Mouse (Mus musculus) midbrain, embryonic 12.5 days (tissue): Measurements from ENCODE around the gene Sh3pxd2a. TPM values are rescaled to one million over a fixed set of nuclear protein-coding genes. Genes with fewer than 3 reads are reported as not detected.

Source experiments
- ATAC-seq: fragments of 200-750 bp; cut with Nextera tagmentation; 2 replicates; pipeline ENCODE4 v1.8.0; 2017; ENCODE audit warnings: low read depth, moderate TSS enrichment, moderate library complexity; ENCODE audit not compliant: low FRiP score
- H3K27ac ChIP-seq: fragments of 300-500 bp; sonication (generic); replicated peaks from 2 replicates; pipeline ENCODE4 v1.5.1; 2016; ENCODE audit warnings: mild to moderate bottlenecking
- H3K27me3 ChIP-seq: fragments of 300-500 bp; sonication (generic); 2 replicates; pipeline ENCODE4 v1.6.1; 2016; ENCODE audit warnings: mild to moderate bottlenecking
- H3K36me3 ChIP-seq: fragments of 300-500 bp; sonication (generic); 2 replicates; pipeline ENCODE4 v1.6.1; 2016
- H3K4me1 ChIP-seq: fragments of 300-500 bp; sonication (generic); 2 replicates; pipeline ENCODE4 v1.6.1; 2016
- H3K4me2 ChIP-seq: fragments of 300-500 bp; sonication (generic); replicated peaks from 2 replicates; pipeline ENCODE4 v1.6.1; 2016; ENCODE audit warnings: mild to moderate bottlenecking, moderate library complexity
- H3K4me3 ChIP-seq: fragments of 300-500 bp; sonication (generic); 2 replicates; pipeline ENCODE4 v1.5.1; 2016; ENCODE audit warnings: mild to moderate bottlenecking
- H3K9ac ChIP-seq: fragments of 300-500 bp; sonication (generic); replicated peaks from 2 replicates; pipeline ENCODE4 v1.6.1; 2016; ENCODE audit warnings: mild to moderate bottlenecking, moderate library complexity
- H3K9me3 ChIP-seq: fragments of 300-500 bp; sonication (generic); 2 replicates; pipeline ENCODE4 v1.6.1; 2016; ENCODE audit warnings: mild to moderate bottlenecking
- WGBS: fragments of 180-500 bp; shearing (Covaris S2); methylation state at CpG from one replicate; pipeline ENCODE4 v1.1.7; 2016; 5-methylcytosine and 5-hydroxymethylcytosine counted together
- polyA plus RNA-seq: library from polyadenylated mRNA; unstranded; fragments of >200 nt; fragmentation: Nextera tagmentation; extraction: Ambion mirVana; gene quantifications from 2 replicates; pipeline ENCODE4 v1.2.1, GENCODE M21; 2016

The Sh3pxd2a gene
- polyA plus RNA-seq, 1 experiment from 2014 or later = 3.2 TPM

- Histone ChIP-seq H3K36me3 (peaks cover 3% of the 10 kb centered on the region; the same call in 1 of the 2 replicates), H3K9me3 (no peaks in the 10 kb centered on the region), H3K9ac (no peak overlapping the region), H3K4me2 (no peak overlapping the region), H3K27ac (no peak overlapping the region), H3K27me3 (peaks cover 4% of the 10 kb centered on the region; the same call in 1 of the 2 replicates), H3K4me1 (peaks cover 21% of the 10 kb centered on the region), H3K4me3 (no peak overlapping the region)
- peak; percentile 47 for ATAC-seq
- WGBS = 7% methylated on average over 4 of the region's 6 CpGs
Observed at GRCm38 (mm10) chr19:47356188-47356857, 107.9 kb downstream of the Sh3pxd2a start.

GRCm38 (mm10) chr19:47354456-47354855 is 109.7 kb downstream of the Sh3pxd2a start:
- peak; percentile 36 for ATAC-seq
- H3K4me2 ChIP-seq = no peak overlapping the region
- peaks cover 21% of the 10 kb centered on the region for H3K4me1 ChIP-seq
- WGBS = 24% methylated on average over 8 of the region's 8 CpGs
- 0 out of 2 replicates have a peak overlapping the region, but pooled peaks have one; percentile 21 for H3K9ac ChIP-seq
- no peak overlapping the region; the same call in 1 of the 2 replicates for H3K27ac ChIP-seq
- H3K4me3 ChIP-seq = no peak overlapping the region
- H3K27me3 ChIP-seq = peaks cover 4% of the 10 kb centered on the region; the same call in 1 of the 2 replicates
- no peaks in the 10 kb centered on the region for H3K9me3 ChIP-seq
- peaks cover 3% of the 10 kb centered on the region; the same call in 1 of the 2 replicates for H3K36me3 ChIP-seq

GRCm38 (mm10) chr19:47349043-47349442 is 115.2 kb downstream of the Sh3pxd2a start:
- Histone ChIP-seq H3K27ac (no peak overlapping the region), H3K36me3 (peaks cover 3% of the 10 kb centered on the region; the same call in 1 of the 2 replicates), H3K9ac (no peak overlapping the region), H3K4me1 (peaks cover 1% of the 10 kb centered on the region; the same call in 1 of the 2 replicates), H3K4me2 (no peak overlapping the region), H3K27me3 (peaks cover 39% of the 10 kb centered on the region), H3K9me3 (no peaks in the 10 kb centered on the region), H3K4me3 (no peak overlapping the region)
- 79% methylated on average over 8 of the region's 8 CpGs for WGBS
- no peak for ATAC-seq

GRCm38 (mm10) chr19:47348395-47349016 is 115.7 kb downstream of the Sh3pxd2a start:
- no peak overlapping the region for H3K4me2 ChIP-seq
- no peak overlapping the region for H3K4me3 ChIP-seq
- peaks cover 44% of the 10 kb centered on the region for H3K27me3 ChIP-seq
- no peak overlapping the region for H3K27ac ChIP-seq
- WGBS = 81% methylated on average over 13 of the region's 14 CpGs
- ATAC-seq = no peak; the same call in 1 of the 2 replicates
- H3K9ac ChIP-seq = no peak overlapping the region
- no peaks in the 10 kb centered on the region for H3K9me3 ChIP-seq
- H3K4me1 ChIP-seq = peaks cover 2% of the 10 kb centered on the region
- peaks cover under 1% of the 10 kb centered on the region; the same call in 1 of the 2 replicates for H3K36me3 ChIP-seq

GRCm38 (mm10) chr19:47347021-47347643 is 117.1 kb downstream of the Sh3pxd2a start:
- no peaks in the 10 kb centered on the region for H3K36me3 ChIP-seq
- H3K4me3 ChIP-seq = no peak overlapping the region
- 46% methylated on average over 7 of the region's 7 CpGs for WGBS
- H3K4me1 ChIP-seq = peaks cover 13% of the 10 kb centered on the region
- no peak overlapping the region for H3K4me2 ChIP-seq
- peaks cover 58% of the 10 kb centered on the region for H3K27me3 ChIP-seq
- H3K9ac ChIP-seq = no peak overlapping the region
- no peak overlapping the region for H3K27ac ChIP-seq
- no peaks in the 10 kb centered on the region for H3K9me3 ChIP-seq
- no peak for ATAC-seq

GRCm38 (mm10) chr19:47346606-47347005 is 117.6 kb downstream of the Sh3pxd2a start:
- no peak overlapping the region for H3K4me3 ChIP-seq
- peaks cover 63% of the 10 kb centered on the region for H3K27me3 ChIP-seq
- no peak overlapping the region for H3K27ac ChIP-seq
- H3K4me2 ChIP-seq = no peak overlapping the region
- no peak for ATAC-seq
- 46% methylated on average over 8 of the region's 8 CpGs for WGBS
- H3K36me3 ChIP-seq = no peaks in the 10 kb centered on the region
- H3K4me1 ChIP-seq = peaks cover 13% of the 10 kb centered on the region
- H3K9ac ChIP-seq = no peak overlapping the region
- H3K9me3 ChIP-seq = no peaks in the 10 kb centered on the region

- WGBS = 77% methylated on average over 6 of the region's 6 CpGs
- Histone ChIP-seq H3K9ac (no peak overlapping the region), H3K4me2 (no peak overlapping the region), H3K9me3 (no peaks in the 10 kb centered on the region), H3K27ac (no peak overlapping the region), H3K4me3 (no peak overlapping the region), H3K4me1 (peaks cover 13% of the 10 kb centered on the region), H3K27me3 (peaks cover 68% of the 10 kb centered on the region), H3K36me3 (no peaks in the 10 kb centered on the region)
- ATAC-seq = no peak
Observed at GRCm38 (mm10) chr19:47345851-47346568, 118.2 kb downstream of the Sh3pxd2a start.

GRCm38 (mm10) chr19:47343422-47343821 is 120.8 kb downstream of the Sh3pxd2a start:
- peak overlapping the region; percentile 39; the same call in 1 of the 2 replicates for H3K9ac ChIP-seq
- H3K9me3 ChIP-seq = no peaks in the 10 kb centered on the region
- no peak overlapping the region for H3K27ac ChIP-seq
- ATAC-seq = 0 out of 2 replicates have a peak, but pooled peaks have one; percentile 31
- no peaks in the 10 kb centered on the region for H3K36me3 ChIP-seq
- WGBS = 2% methylated on average over 37 of the region's 39 CpGs
- peak overlapping the region; percentile 38 for H3K4me3 ChIP-seq
- H3K4me1 ChIP-seq = peaks cover 18% of the 10 kb centered on the region
- peak overlapping the region; percentile 64 for H3K4me2 ChIP-seq
- peaks cover 91% of the 10 kb centered on the region for H3K27me3 ChIP-seq

- peaks cover 56% of the 10 kb centered on the region for H3K27me3 ChIP-seq
- peaks cover 35% of the 10 kb centered on the region for H3K4me1 ChIP-seq
Observed at GRCm38 (mm10) chr19:47339165-47339564, 125.0 kb downstream of the Sh3pxd2a start.

GRCm38 (mm10) chr19:47338396-47339164 is 125.6 kb downstream of the Sh3pxd2a start:
- peak; percentile 48; the same call in 1 of the 2 replicates for ATAC-seq
- Histone ChIP-seq H3K4me2 (peak overlapping the region; percentile 53), H3K9ac (peak overlapping the region; percentile 7; the same call in 1 of the 2 replicates), H3K4me3 (peak overlapping the region; percentile 29), H3K4me1 (peaks cover 34% of the 10 kb centered on the region), H3K27me3 (peaks cover 50% of the 10 kb centered on the region), H3K36me3 (no peaks in the 10 kb centered on the region), H3K9me3 (no peaks in the 10 kb centered on the region), H3K27ac (no peak overlapping the region)
- 26% methylated on average over 23 of the region's 24 CpGs for WGBS

More at GRCm38 (mm10) chr19:47339165-47339564, 125.0 kb downstream of the Sh3pxd2a start:
- Histone ChIP-seq H3K4me3 (peak overlapping the region; percentile 29), H3K9me3 (no peaks in the 10 kb centered on the region), H3K36me3 (no peaks in the 10 kb centered on the region), H3K27ac (no peak overlapping the region), H3K4me2 (peak overlapping the region; percentile 53), H3K9ac (peak overlapping the region; percentile 7; the same call in 1 of the 2 replicates)
- under 1% methylated on average over 17 of the region's 17 CpGs for WGBS
- no peak for ATAC-seq

GRCm38 (mm10) chr19:47337743-47338142 is 126.5 kb downstream of the Sh3pxd2a start:
- Histone ChIP-seq H3K27ac (no peak overlapping the region), H3K9ac (no peak overlapping the region), H3K9me3 (no peaks in the 10 kb centered on the region), H3K4me1 (peaks cover 31% of the 10 kb centered on the region), H3K36me3 (no peaks in the 10 kb centered on the region), H3K4me3 (no peak overlapping the region), H3K4me2 (peak overlapping the region; percentile 53), H3K27me3 (peaks cover 42% of the 10 kb centered on the region)
- ATAC-seq = peak; percentile 64
- 30% methylated on average over 12 of the region's 12 CpGs for WGBS
